ENCODE assay signal across 8 mouse cellular contexts in genomic region chr9:4260746-4261090, GRCm38 (mm10). TPM values are rescaled to one million over a fixed set of nuclear protein-coding genes. Genes with fewer than 3 reads are reported as not detected.
DNase-seq lines count a peak whose midpoint lies in the region; ATAC-seq lines count a peak whose summit lies in the region.
"Had no signal": no experiment of that assay in that cellular context is flagged by ENCODE, and none has a peak within 500 bp of the region (broad histone marks: within the 10 kb centered on the region; RNA-seq: fewer than 3 reads in every experiment).

No protein-coding gene starts in this region.

- H3K9ac ChIP-seq in lung, embryonic 16.5 days (ENCODE audit: low read length): no peak overlapping the region
- H3K9ac ChIP-seq in forebrain, embryonic 12.5 days: no peak overlapping the region
- H3K9ac ChIP-seq in limb, embryonic 13.5 days: no peak overlapping the region
- no peak overlapping the region for H3K9ac ChIP-seq in stomach, embryonic 16.5 days (ENCODE audit: low read length)

- H3K9me3 ChIP-seq in lung, embryonic 16.5 days (ENCODE audit: control insufficient read depth, low read length): peaks cover 8% of the 10 kb centered on the region
- peaks cover 19% of the 10 kb centered on the region for H3K9me3 ChIP-seq in forebrain, embryonic 12.5 days
- H3K9me3 ChIP-seq in limb, embryonic 13.5 days: peaks cover 22% of the 10 kb centered on the region
- peaks cover 10% of the 10 kb centered on the region for H3K9me3 ChIP-seq in stomach, embryonic 16.5 days (replicated peaks; ENCODE audit: control insufficient read depth, low read length)

- DNase-seq in lung, postnatal 10 days: no peak
- DNase-seq in cerebellum, adult 8-10 months: no peak
- DNase-seq in kidney, postnatal 10 days: no peak
- DNase-seq: layer of hippocampus, adult 9-11 months had no signal

- H3K36me3 ChIP-seq in lung, embryonic 16.5 days (ENCODE audit: control insufficient read depth, insufficient read depth, low read length): no peaks in the 10 kb centered on the region
- H3K36me3 ChIP-seq in forebrain, embryonic 12.5 days (replicated peaks): no peaks in the 10 kb centered on the region
- H3K36me3 ChIP-seq in limb, embryonic 13.5 days: no peaks in the 10 kb centered on the region
- H3K36me3 ChIP-seq in stomach, embryonic 16.5 days (ENCODE audit: control insufficient read depth, insufficient read depth, low read length): no peaks in the 10 kb centered on the region

- H3K4me3 ChIP-seq in lung, embryonic 16.5 days (ENCODE audit: low read length): peak overlapping the region; percentile 27
- peak overlapping the region; percentile 26 for H3K4me3 ChIP-seq in forebrain, embryonic 12.5 days (replicated peaks)
- H3K4me3 ChIP-seq in limb, embryonic 13.5 days: peak overlapping the region; percentile 22
- H3K4me3 ChIP-seq in stomach, embryonic 16.5 days (replicated peaks; ENCODE audit: low read length): peak overlapping the region; percentile 28

- H3K4me1 ChIP-seq in lung, embryonic 16.5 days (replicated peaks; ENCODE audit: control insufficient read depth, insufficient read depth, low read length): no peaks in the 10 kb centered on the region
- H3K4me1 ChIP-seq in forebrain, embryonic 12.5 days: no peaks in the 10 kb centered on the region
- no peaks in the 10 kb centered on the region for H3K4me1 ChIP-seq in limb, embryonic 13.5 days
- H3K4me1 ChIP-seq in stomach, embryonic 16.5 days (ENCODE audit: control insufficient read depth, insufficient read depth, low read length): no peaks in the 10 kb centered on the region

- H3K27me3 ChIP-seq in lung, embryonic 16.5 days (ENCODE audit: control insufficient read depth, insufficient read depth, low read depth, low read length): no peaks in the 10 kb centered on the region
- no peaks in the 10 kb centered on the region for H3K27me3 ChIP-seq in forebrain, embryonic 12.5 days
- no peaks in the 10 kb centered on the region for H3K27me3 ChIP-seq in limb, embryonic 13.5 days
- no peaks in the 10 kb centered on the region for H3K27me3 ChIP-seq in stomach, embryonic 16.5 days (ENCODE audit: control insufficient read depth, insufficient read depth, low read length)

- H3K4me2 ChIP-seq in lung, embryonic 16.5 days (ENCODE audit: low read depth, low read length): no peak overlapping the region
- no peak overlapping the region for H3K4me2 ChIP-seq in forebrain, embryonic 12.5 days
- no peak overlapping the region for H3K4me2 ChIP-seq in limb, embryonic 13.5 days (replicated peaks)
- no peak overlapping the region for H3K4me2 ChIP-seq in stomach, embryonic 16.5 days (ENCODE audit: low read depth, low read length)

- no peak for ATAC-seq in lung, embryonic 16.5 days (ENCODE audit: low read depth)
- ATAC-seq in forebrain, embryonic 12.5 days (ENCODE audit: low FRiP score): no peak; the same call in 1 of the 2 replicates
- ATAC-seq in limb, embryonic 13.5 days (ENCODE audit: low FRiP score, low read depth): no peak
- no peak; the same call in 1 of the 2 replicates for ATAC-seq in stomach, embryonic 16.5 days (ENCODE audit: insufficient read depth, low FRiP score)

- no peak overlapping the region for H3K27ac ChIP-seq in lung, embryonic 16.5 days (ENCODE audit: low read length)
- no peak overlapping the region for H3K27ac ChIP-seq in forebrain, embryonic 12.5 days
- H3K27ac ChIP-seq in limb, embryonic 13.5 days: no peak overlapping the region
- H3K27ac ChIP-seq in stomach, embryonic 16.5 days (ENCODE audit: low read length): no peak overlapping the region

- 63% methylated on average over 12 of the region's 12 CpGs for WGBS in lung, embryonic 16.5 days
- 57% methylated on average over 12 of the region's 12 CpGs for WGBS in forebrain, embryonic 12.5 days
- 68% methylated on average over 12 of the region's 12 CpGs for WGBS in limb, embryonic 13.5 days
- WGBS in stomach, embryonic 16.5 days: 65% methylated on average over 12 of the region's 12 CpGs

RNA-seq across cellular contexts. Expression of gene Aasdhppt, which starts 48.6 kb away (rescaled TPM):
- 26.2 and 32.9 TPM in 2 replicates for polyA plus RNA-seq in lung, embryonic 16.5 days (2015; fragmentation: Nextera tagmentation; extraction: Ambion mirVana)
- polyA plus RNA-seq in forebrain, embryonic 12.5 days (2016; fragmentation: Nextera tagmentation; extraction: Ambion mirVana): 31.6 and 33.9 TPM in 2 replicates
- 38.1 and 39.3 TPM in 2 replicates for polyA plus RNA-seq in limb, embryonic 13.5 days (2015; fragmentation: Nextera tagmentation; extraction: Ambion mirVana)
- polyA plus RNA-seq in stomach, embryonic 16.5 days (2015; fragmentation: Nextera tagmentation; extraction: Ambion mirVana): 28.2 and 35.4 TPM in 2 replicates

RNA-seq across cellular contexts. Expression of gene Kbtbd3, which starts 48.9 kb away (rescaled TPM):
- polyA plus RNA-seq in lung, embryonic 16.5 days (2015; fragmentation: Nextera tagmentation; extraction: Ambion mirVana): 7.4 and 7.5 TPM in 2 replicates
- polyA plus RNA-seq in forebrain, embryonic 12.5 days (2016; fragmentation: Nextera tagmentation; extraction: Ambion mirVana): 8.3 and 8.9 TPM in 2 replicates
- polyA plus RNA-seq in limb, embryonic 13.5 days (2015; fragmentation: Nextera tagmentation; extraction: Ambion mirVana): 7.1 and 7.5 TPM in 2 replicates
- polyA plus RNA-seq in stomach, embryonic 16.5 days (2015; fragmentation: Nextera tagmentation; extraction: Ambion mirVana): 6.2 and 7.8 TPM in 2 replicates
